Comparison of ENCODE assay signal across 13 mouse cellular contexts in genomic region chr15:95675645-95676044, GRCm38 (mm10). TPM values are rescaled to one million over a fixed set of nuclear protein-coding genes. Genes with fewer than 3 reads are reported as not detected.
"Had no signal": no experiment of that assay in that cellular context is flagged by ENCODE, and none has a peak within 500 bp of the region (broad histone marks: within the 10 kb centered on the region; RNA-seq: fewer than 3 reads in every experiment).

No protein-coding gene starts in this region.

- H3K27ac ChIP-seq: kidney, embryonic 15.5 days; limb, embryonic 15.5 days; midbrain, embryonic 12.5 days; stomach, postnatal 0 days had no signal

- DNase-seq: kidney, adult 2 months; kidney, postnatal 14 days; lung, embryonic 14.5 days; lung, postnatal 10 days; lung, postnatal 4 days; thymus, postnatal 25 days had no signal

- ATAC-seq: intestine, embryonic 16.5 days; midbrain, embryonic 16.5 days had no signal

- H3K9ac ChIP-seq: kidney, embryonic 15.5 days; limb, embryonic 15.5 days; lung, embryonic 14.5 days; midbrain, embryonic 12.5 days had no signal

- H3K4me2 ChIP-seq: kidney, embryonic 15.5 days; limb, embryonic 15.5 days; lung, embryonic 14.5 days; midbrain, embryonic 12.5 days had no signal

- H3K4me3 ChIP-seq: kidney, embryonic 15.5 days; limb, embryonic 15.5 days; megakaryocyte, embryonic 14.5 days; midbrain, embryonic 12.5 days had no signal

- H3K27me3 ChIP-seq: kidney, embryonic 15.5 days; limb, embryonic 15.5 days; megakaryocyte, embryonic 14.5 days; midbrain, embryonic 12.5 days had no signal

- H3K9me3 ChIP-seq: kidney, embryonic 15.5 days; limb, embryonic 15.5 days; midbrain, embryonic 12.5 days had no signal

- H3K4me1 ChIP-seq: kidney, embryonic 15.5 days; limb, embryonic 15.5 days; megakaryocyte, embryonic 14.5 days; midbrain, embryonic 12.5 days had no signal

- H3K36me3 ChIP-seq: kidney, embryonic 15.5 days; limb, embryonic 15.5 days; midbrain, embryonic 12.5 days had no signal

RNA-seq across cellular contexts. Expression of gene Dbx2, which starts 19.9 kb away (rescaled TPM):
- polyA plus RNA-seq: intestine, embryonic 16.5 days; kidney, adult 2 months; lung, embryonic 14.5 days; stomach, postnatal 0 days had no signal
